Mouse (Mus musculus): ENCODE measurements around the gene Sesn1.

Gene Sesn1

DNA sequence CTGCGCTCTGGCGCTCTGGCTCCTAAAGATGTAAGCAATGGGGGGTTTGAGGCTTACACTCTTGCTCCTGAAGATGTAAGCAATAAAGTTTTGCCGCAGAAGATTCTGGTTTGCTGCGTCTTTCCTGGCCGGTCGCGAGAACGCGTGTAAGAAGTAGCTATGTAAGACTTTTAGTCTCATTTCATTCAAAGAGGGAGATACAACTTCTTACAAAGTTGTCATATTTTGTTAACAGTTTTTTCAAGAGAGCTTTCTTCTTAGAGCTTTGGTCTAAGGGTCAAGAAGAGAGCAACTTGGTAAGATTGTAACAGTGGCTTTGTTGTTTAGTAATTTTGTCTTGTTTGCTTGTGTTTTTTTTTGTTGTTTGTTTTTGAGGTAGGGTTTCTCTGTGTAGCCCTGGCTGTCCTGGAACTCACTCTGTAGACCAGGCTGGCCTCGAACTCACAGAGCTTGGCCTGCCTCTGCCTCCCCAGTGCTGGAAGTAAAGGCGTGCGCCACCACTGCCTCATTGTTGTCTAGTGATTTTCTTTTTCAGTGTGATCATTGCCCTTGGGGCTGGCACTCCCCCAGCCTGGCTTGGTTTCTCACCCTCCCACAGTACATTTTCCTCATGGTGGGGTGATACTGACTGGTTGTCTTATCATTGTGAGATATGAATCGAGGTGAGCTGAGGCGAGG, 143.3 kb downstream of the Sesn1 start:
- in situ Hi-C loops (cut with MboI; ENCODE audit: unreplicated experiment in 2 of 2): no loop called here

DNA sequence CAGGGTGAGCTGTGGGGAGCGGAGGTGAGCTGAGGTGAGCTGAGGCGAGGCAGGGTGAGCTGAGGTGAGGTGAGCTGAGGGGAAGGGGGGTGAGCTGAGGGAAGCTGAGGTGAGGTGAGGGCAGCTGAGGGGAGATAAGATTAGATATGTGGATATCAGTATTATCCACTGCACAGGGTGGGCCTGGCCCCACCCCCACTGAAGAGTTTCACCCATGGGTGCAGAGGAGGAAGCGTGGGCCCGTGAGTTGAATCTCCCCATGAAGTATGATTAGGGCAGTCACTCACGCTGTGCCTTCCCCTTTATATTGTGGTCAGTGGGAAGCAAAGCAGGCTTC, 143.8 kb downstream of the Sesn1 start:
- in situ Hi-C loops (cut with MboI; ENCODE audit: unreplicated experiment in 2 of 2): no loop called here

DNA sequence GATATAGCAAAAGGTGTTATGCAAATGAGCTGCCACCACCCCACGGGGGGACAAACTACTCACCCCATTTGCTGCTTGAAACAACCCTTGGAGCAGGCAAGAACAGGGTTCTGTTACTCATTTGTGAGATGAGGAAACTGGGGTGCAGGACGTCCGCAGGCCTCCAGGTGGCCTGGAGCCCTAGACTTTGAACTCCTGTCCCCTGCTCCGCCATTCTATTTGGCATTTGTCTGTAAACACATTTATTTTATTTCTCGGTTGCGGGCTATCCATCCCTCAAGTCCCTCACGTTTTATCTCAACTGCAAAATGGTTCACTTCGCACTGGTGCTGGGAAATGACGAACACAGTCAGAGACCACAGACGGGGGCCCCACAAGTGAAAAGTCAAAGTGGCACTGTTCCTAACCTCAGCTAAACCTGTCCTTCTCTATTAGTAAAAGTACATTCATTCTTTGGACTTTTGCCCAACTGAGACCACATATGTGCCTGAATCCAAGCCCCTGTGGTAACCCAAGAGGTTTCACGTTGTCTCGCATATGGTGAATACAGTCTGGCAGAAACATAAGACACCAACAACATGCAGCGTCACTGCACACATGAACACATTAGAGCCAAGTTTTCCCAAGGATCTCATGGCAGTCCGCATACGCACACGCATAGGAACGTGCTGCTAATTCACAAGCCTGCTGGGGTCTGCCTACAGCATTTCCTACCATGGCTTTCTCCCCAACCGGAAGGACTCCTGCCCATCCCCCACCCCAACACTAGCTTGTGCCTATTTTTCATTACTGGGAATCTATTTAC, 147.9 kb downstream of the Sesn1 start:
- in situ Hi-C loops (cut with MboI; ENCODE audit: unreplicated experiment in 2 of 2): no loop called here
